Mouse (Mus musculus) heart, adult 18-20 months (tissue): ENCODE data around the gene Tmem82. TPM values are rescaled to one million over a fixed set of nuclear protein-coding genes. Genes with fewer than 3 reads are reported as not detected.

Experiments
- DNase-seq, 2 experiments: peaks; one replicate each; pipeline ENCODE4 v3.0.0; 2021 to 2022; ENCODE audit warnings: mixed read lengths in 1 of 2
- long read RNA-seq, 2 experiments: library from polyadenylated mRNA; stranded (forward); transcript quantifications; one replicate each; pipeline ENCODE4 v2.0.0; 2021
- total RNA-seq, 2 experiments: library from RNA; stranded (reverse); gene quantifications; 2 replicates each; pipeline ENCODE4 v1.2.3; 2021

Tmem82 gene
- total RNA-seq, result 10 to 100 TPM; 18.7 to 20.7 TPM
- long read RNA-seq, experiment 1, partial matches to known transcripts, result 1 of 19 reads
- long read RNA-seq, experiment 1, other reads (novel, unspliced or antisense), result 17 of 19 reads
- long read RNA-seq, experiment 2, partial matches to known transcripts, result 1 of 23 reads
- long read RNA-seq, experiment 2, other reads (novel, unspliced or antisense), result 22 of 23 reads

DNA sequence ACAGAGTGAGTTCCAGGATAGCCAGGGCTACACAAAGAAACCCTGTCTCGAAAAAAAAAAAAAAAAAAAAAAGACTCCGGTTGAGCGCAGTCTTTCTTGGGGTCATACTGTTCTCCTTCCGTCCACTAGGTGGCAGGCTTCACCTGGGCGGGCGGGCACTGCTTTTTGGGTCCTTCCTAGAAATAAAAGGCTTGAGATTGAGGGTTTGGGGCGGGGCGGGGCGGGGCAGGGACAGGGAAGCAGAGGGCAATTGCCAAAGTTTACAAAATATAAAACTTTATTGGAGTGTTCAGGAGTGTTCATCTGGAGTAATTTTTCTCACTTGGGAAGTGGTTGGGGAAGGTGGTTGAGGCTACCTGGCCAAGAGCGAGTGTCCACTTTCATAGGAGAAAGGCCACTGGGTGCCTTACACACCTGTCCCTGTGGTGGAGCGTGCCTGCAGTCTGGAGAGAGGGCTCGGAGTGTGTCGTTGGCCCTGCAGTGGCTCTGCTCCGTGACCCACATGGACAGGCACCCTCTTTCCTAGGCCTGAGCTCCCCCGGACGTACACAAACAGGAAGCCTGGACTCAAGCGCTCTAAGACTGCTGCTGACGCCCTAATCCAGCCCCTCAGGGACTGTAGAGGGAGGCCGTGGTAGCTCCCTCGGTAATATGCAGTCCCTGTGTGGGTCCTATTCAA lies at the start of gene Tmem82:
Tmem82 (minus strand) TSS at position 69 of the 679 bp plus-strand sequence.
- peak; percentile 75 to 80 for DNase-seq

DNA sequence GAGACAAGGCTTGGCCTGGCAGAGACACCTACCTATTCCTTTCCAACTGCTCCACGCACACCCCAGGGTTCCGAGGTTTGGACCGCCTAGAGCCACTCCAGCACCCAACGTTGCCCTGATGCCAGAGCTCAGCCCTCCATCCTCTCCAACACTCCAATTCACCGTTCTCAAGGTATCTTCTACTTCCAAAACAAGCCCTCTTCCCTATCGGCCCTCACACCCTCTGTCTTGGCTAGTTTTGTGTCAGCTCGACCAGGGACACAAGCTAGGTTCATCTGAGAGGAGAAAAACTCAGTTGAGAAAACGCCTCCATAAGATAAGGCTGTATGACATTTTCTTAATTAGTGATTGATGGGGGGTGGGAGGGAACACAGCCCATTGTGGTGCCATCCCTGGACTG lies 46.4 kb upstream of the Tmem82 start, which contains the start of gene Plekhm2:
Plekhm2 (minus strand) TSS at position 101 of the 400 bp plus-strand sequence.
- DNase-seq, result no peak

- DNase-seq, result peak; percentile 82 to 88
Measured at GRCm38 (mm10) chr4:141664011-141664745, 45.7 kb upstream of the Tmem82 start.

GRCm38 (mm10) chr4:141663122-141663931 lies 44.9 kb upstream of the Tmem82 start:
- peak in 1 of 2 experiments; percentile 73 for DNase-seq

DNA sequence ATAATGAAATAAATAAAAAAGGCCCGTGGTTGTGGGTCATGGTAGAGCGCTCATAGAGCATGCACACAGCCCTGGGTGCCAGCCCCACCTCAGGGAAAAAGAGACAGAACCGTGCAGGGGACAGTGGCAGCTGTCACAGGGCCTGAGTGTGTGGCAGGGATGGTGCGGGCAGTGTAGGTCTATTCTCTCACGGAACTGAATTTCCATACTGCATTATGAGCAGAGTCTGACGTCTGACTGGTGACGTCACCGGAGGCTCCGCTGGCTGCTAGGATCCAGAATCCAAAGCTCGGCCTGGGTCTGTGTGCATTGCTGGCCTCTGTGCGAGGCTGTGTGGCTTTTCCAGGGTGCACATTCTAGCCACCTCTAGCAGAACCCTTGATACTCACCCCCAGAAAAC lies 42.5 kb upstream of the Tmem82 start:
- DNase-seq, result no peak

DNA sequence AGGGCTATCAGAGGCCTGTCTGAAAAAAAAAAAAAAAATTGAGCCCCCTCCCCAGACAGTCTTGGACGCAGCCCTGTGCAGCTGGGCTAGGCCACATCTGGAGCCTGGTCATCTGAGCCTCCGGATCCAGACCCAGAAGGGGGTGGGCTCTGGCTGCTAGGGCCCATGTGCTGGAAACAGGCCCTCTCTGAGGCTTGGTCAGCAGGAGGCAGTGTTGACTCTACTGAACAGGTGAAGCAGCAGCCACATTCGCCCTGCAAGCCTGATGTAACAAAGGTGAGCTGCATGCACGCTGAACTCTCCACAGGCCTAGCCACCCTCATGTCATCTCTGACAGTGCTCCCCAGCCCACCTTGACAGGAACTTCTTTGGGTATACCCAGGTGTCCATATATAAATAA lies 41.3 kb upstream of the Tmem82 start:
- DNase-seq, result peak in 1 of 2 experiments; percentile 35

DNA sequence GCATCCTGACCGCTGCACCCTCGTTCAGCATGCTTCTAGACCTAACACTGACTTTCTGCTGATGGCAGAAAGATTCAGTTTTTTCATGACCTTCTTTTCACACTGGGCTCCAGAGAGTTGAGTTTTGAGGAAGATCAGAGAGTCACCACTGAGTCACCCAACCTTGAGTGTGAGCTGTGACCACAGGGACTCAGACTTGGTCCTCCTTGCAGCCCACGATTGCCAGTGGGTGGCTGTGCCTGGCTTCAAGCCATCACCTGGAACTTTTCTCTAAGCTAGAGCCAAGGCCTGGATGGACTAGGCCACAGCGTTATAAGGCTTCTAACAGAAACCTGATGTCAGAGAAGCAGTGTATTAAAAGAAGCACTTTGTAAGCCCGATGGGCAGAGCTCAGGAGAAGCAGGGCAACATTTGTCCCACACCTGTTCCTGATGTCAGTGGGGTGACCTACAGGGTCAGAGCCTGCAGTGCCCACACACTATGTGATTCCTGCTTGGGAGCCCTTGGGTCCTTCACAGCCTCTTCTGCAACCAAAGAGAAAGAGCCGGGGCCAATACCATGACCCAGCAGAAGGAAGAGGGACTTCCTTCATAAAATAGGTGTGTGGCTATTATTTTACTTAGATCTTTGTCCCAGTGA lies 40.5 kb upstream of the Tmem82 start:
- DNase-seq, result no peak

GRCm38 (mm10) chr4:141656932-141657331 lies 38.5 kb upstream of the Tmem82 start:
- DNase-seq, result no peak

DNA sequence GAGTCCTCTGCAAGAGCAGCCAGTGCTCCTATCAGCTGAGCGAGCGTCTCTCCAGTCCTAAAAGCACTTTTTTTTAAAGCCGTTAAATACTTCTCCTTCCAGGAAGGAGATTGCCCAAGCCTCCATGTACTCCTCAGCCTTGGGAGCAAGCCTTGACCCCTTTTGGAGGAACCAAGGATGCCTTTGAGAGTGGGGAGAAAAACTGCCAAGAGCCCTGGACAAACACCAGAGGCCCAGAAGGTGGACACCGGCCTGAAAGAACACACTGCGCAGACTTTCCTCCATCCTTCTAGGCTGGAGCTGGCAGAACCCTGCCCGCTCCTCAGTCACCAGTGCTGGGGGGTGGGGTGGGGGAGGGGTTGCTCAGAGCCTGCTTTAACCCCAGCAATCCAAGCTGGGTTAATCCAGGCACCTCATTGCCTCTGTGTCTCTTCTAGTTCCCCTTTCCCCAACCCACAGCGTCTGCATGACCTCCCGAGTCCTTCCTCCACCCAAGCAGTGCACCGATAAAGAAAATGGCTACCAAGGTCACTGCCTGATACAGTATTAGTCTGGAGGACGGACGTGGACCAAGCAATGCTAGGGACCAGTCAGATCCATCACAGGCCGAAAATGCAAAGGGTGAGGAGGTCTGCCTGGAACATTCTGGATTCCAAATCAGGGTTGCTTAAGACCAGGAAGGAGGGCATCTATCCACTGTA lies 37.6 kb upstream of the Tmem82 start:
- DNase-seq, result peak; percentile 67 to 76

GRCm38 (mm10) chr4:141654509-141654908 lies 36.1 kb upstream of the Tmem82 start:
- peak in 1 of 2 experiments; percentile 57 for DNase-seq

DNA sequence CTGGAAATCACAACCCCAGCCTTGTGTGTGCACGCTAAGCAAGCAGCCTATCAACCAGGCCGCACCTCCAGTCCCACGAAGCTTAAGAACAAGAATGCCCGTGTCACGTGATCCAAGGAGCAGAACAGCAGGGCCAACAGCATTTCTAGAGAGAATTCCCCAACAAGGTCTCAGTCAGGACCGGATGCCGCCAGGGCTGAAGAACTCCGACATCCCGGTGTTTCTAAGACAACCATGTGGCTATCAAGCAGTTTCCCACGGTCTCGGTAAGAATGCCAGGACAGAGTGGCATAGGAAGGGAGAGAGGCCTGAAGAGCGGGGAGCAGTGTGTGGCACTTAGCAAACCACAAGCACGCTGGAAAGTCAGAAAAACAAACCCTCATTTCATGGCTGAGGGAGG lies 35.4 kb upstream of the Tmem82 start:
- no peak for DNase-seq

DNA sequence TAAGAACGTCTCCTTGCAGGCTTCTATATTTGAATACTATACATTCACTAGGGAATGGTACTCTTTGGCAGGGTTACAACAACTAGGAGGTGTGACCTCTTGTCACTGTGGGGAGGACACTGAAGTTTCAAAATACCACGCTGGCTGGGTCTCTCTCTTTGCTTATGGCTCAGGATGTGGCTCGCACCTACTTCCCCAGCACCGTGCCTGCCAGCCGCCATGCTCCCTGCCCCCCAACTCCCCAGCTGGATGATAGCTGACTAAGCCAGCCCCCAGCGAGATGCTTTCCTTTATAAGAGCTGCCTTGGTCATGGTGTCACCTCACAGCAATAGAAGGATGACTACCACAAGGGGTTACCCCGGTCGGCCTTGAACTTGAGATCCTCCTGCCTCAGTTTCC lies 34.6 kb upstream of the Tmem82 start:
- no peak for DNase-seq

DNA sequence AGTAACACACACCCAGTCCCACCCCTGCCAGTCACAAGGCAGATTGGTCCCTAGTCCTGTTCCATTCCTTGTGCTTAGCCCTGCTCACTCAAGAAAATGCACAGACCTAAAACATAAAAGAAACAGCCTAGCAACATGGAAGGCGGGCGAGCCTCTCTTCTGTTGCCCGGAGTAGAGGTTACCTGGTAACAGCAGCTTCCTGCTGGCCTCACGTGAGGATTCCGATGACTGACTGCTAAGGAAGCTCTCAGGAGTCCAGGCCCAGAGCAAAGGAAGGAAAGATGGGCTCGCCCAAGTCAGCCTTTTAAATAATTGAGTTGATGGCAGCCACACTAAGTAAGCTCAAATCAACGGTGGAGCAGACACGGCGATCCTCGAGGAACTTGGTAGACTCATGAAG lies 33.5 kb upstream of the Tmem82 start:
- DNase-seq, result no peak

- peak; percentile 70 to 73 for DNase-seq
Measured at GRCm38 (mm10) chr4:141651286-141651685, 32.9 kb upstream of the Tmem82 start.

- DNase-seq, result no peak
Measured at GRCm38 (mm10) chr4:141649244-141649643, 30.8 kb upstream of the Tmem82 start.

DNA sequence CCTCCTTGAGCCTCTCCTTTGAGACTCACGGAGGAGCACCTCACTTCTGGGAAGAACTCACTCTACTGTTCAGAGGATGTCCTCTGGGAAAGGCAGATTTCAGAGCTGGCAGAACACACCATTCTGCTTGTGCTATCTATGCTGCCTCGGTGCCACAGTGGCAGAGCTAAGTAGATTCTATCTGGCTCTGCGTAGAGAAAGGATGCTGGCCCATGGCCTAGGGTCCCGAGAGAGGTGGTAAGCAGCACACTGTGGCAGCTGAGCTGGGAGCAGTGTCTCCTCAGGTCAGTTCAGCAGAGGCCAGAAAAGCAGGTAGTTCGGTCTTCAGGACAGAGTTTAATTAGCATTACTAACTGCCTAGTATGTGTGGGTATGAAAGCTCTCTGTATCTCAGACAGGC lies 29.8 kb upstream of the Tmem82 start:
- peak; percentile 73 to 86 for DNase-seq

DNA sequence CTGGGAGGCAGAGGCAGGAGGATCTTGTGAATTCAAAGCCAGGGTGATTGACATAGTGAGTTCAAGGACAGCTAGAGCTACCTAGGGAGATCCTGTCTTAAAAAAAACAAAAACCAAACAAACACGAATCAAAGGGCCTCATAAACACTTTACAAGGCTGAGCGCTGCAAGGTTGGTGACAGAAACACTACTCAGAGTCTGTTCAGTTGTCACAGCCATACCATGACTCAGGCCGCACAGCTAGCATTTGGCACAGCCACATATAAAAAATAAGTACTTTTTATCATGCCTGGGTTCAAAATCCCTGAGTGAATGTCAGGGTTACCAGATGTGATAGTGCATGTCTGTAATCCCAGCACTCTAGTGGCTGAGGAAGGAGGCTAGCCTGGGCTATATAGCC lies 28.8 kb upstream of the Tmem82 start:
- DNase-seq, result no peak

DNA sequence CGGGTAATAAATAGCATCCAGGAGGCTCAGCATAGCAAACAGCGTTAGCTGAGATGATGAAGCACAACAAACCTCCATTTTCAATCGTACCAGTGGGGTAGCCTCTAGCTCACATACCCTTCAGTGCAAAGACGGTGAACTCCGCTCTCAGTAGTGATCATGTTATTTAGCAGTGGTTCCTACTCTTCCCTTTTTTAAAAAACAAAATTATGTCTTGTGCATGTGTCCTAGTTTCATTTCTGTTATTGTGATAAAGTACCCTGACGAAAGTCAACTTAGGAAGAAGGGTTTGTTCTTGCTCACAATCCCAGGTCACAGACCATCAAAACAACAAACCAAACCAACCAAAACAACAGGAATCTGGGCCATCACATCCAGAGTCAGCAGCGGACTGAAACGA lies 27.6 kb upstream of the Tmem82 start:
- DNase-seq, result no peak

DNA sequence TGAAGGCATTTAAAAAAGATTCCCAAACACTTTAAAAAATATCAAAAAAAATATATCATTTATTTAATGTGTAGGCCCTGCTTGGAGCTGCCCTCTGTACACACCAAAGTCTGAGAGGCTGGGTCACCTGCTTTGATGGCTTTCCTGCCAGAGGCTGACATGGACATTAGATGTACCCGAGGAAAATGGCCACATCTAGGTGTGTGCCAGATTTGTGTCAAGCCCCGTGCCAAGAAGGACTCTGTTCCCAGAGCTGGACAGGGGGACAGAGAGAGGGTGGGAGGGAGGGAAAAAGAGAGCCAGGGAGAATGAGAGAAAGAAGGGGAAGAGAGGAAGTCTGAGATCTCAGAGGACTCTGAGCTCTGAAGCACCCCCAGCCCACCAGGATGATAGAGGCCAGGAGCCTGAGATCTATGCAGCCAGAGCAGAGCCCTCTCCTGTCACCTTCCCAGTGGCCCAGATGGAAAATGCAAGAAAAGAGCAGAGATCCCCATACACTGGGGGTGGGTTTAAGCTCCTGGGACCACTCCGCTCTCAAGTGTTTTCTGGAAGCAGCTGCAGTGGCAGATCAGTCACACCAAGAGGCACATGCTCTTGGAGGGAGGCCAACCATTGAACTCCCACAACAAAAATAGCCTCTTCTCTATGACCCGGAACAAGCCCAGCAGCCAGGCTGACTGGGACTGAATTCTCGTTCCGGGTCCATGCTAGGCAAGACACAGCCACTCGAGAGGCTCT lies 24.9 kb upstream of the Tmem82 start:
- DNase-seq, result peak; percentile 86 to 93
